Mouse (Mus musculus) C2C12 (cell line): ENCODE results near the gene Spef2.

Experiments used
- CEBPB ChIP-seq: IDR thresholded peaks from one replicate; pipeline ENCODE4 v1.6.1; 2011; ENCODE audit warnings: low read depth, mild to moderate bottlenecking, control low read depth, moderate library complexity
- CTCF ChIP-seq: IDR thresholded peaks from one replicate; pipeline ENCODE4 v1.5.1; 2011; ENCODE audit not compliant: control insufficient read depth, insufficient read depth, insufficient read length
- MAX ChIP-seq: IDR thresholded peaks from one replicate; pipeline ENCODE4 v1.6.1; 2011; ENCODE audit warnings: mild to moderate bottlenecking, control low read depth
- MYOD1 ChIP-seq: IDR thresholded peaks from one replicate; pipeline ENCODE4 v1.6.1; 2011; ENCODE audit warnings: low read depth; ENCODE audit not compliant: control insufficient read depth, insufficient read length
- MYOG ChIP-seq: IDR thresholded peaks from one replicate; pipeline ENCODE4 v1.6.1; 2011; ENCODE audit not compliant: control insufficient read depth, insufficient read length; ENCODE audit errors: extremely low read depth

- TF ChIP-seq CTCF (no peak), CEBPB (no peak), MYOD1 (no peak), MAX (no peak), MYOG (no peak)
Measured at GRCm38 (mm10) chr15:9677343-9678036, 71.2 kb downstream of the Spef2 start.
